Mouse (Mus musculus) adrenal gland, postnatal 14 days (tissue): Measurements from ENCODE around the gene Raet1e. TPM values are rescaled to one million over a fixed set of nuclear protein-coding genes. Genes with fewer than 3 reads are reported as not detected.
A peak's percentile ranks its signal among the peaks of the same experiment; 100 is the strongest.
"Not testable (repeated sequence)": the region's sequence is repeated elsewhere in the genome, so short reads cannot be mapped to it uniquely, and the experiment has no call there.

Experiments used
- DNase-seq: peaks from one replicate; pipeline ENCODE4 v3.0.0; 2021; ENCODE audit warnings: mixed read lengths
- total RNA-seq: library from RNA; stranded (reverse); gene quantifications from 2 replicates; pipeline ENCODE4 v1.2.3, GENCODE M21; 2021

Gene Raet1e
- total RNA-seq, 1 experiment from 2014 or later = 1.3 TPM

- DNase-seq = not testable (repeated sequence)
Measured at GRCm38 (mm10) chr10:22165328-22166003, 7.1 kb downstream of the Raet1e start.

- DNase-seq = not testable (repeated sequence)
Measured at GRCm38 (mm10) chr10:22166025-22166424, 7.7 kb downstream of the Raet1e start.

GRCm38 (mm10) chr10:22167061-22167460 is 8.7 kb downstream of the Raet1e start:
- DNase-seq = not testable (repeated sequence)

GRCm38 (mm10) chr10:22169116-22169515 is 10.7 kb downstream of the Raet1e start:
- DNase-seq = not testable (repeated sequence)

GRCm38 (mm10) chr10:22172431-22173334 is 14.3 kb downstream of the Raet1e start:
- not testable (repeated sequence) for DNase-seq

- not testable (repeated sequence) for DNase-seq
Measured at GRCm38 (mm10) chr10:22173335-22174189, 15.2 kb downstream of the Raet1e start.

- not testable (repeated sequence) for DNase-seq
Measured at GRCm38 (mm10) chr10:22174190-22174487, 15.8 kb downstream of the Raet1e start.

- not testable (repeated sequence) for DNase-seq
Measured at GRCm38 (mm10) chr10:22176515-22176914, 18.1 kb downstream of the Raet1e start.

GRCm38 (mm10) chr10:22191035-22191434 is 32.7 kb downstream of the Raet1e start:
- not testable (repeated sequence) for DNase-seq

- DNase-seq = not testable (repeated sequence)
Measured at GRCm38 (mm10) chr10:22201352-22201751, 43.0 kb downstream of the Raet1e start.

GRCm38 (mm10) chr10:22202784-22203583 is 44.6 kb downstream of the Raet1e start:
- not testable (repeated sequence) for DNase-seq

- DNase-seq = not testable (repeated sequence)
Measured at GRCm38 (mm10) chr10:22206443-22206842, 48.1 kb downstream of the Raet1e start.

- DNase-seq = peak; percentile 83
Measured at GRCm38 (mm10) chr10:22212012-22212696, 53.8 kb downstream of the Raet1e start.

GRCm38 (mm10) chr10:22223474-22224349 is 65.3 kb downstream of the Raet1e start:
- DNase-seq = peak; percentile 44

- DNase-seq = no peak
Measured at GRCm38 (mm10) chr10:22265060-22265459, 106.7 kb downstream of the Raet1e start.

- DNase-seq = not testable (repeated sequence)
Measured at GRCm38 (mm10) chr10:22270879-22271786, 112.8 kb downstream of the Raet1e start.

GRCm38 (mm10) chr10:22272914-22273683 is 114.7 kb downstream of the Raet1e start:
- DNase-seq = peak; percentile 37
